ENCODE assay signal across 23 mouse cellular contexts in the genomic region with DNA sequence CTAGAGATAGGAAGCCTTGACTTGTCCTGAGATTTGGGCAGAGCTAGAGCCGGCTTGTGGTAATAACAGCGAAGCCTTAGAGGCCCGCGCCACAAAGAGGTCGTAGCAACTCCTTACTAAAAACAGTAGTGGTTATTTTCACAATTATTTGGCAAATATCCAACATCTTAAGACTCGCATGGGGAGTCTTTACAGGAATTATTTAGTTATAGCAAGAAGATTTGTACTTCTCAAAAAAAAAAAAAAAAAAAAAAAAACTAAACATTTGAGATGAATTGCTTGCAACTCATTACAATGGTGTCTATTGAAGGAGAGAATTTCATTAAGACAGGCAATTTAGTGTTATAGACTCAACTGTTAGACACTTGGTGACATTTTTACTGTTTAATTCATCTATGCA. TPM values are rescaled to one million over a fixed set of nuclear protein-coding genes. Genes with fewer than 3 reads are reported as not detected.
"Had no signal": no experiment of that assay in that cellular context is flagged by ENCODE, and none has a peak within 500 bp of the region (broad histone marks: within the 10 kb centered on the region; RNA-seq: fewer than 3 reads in every experiment).

No protein-coding gene starts in this region.

- H3K9ac ChIP-seq: neural tube, embryonic 13.5 days; neural tube, embryonic 15.5 days; stomach, embryonic 15.5 days had no signal

- H3K27ac ChIP-seq: neural tube, embryonic 13.5 days; neural tube, embryonic 15.5 days; stomach, embryonic 15.5 days; stomach, postnatal 0 days had no signal

- H3K4me3 ChIP-seq: neural tube, embryonic 13.5 days; neural tube, embryonic 15.5 days; stomach, embryonic 15.5 days had no signal

- H3K27me3 ChIP-seq: neural tube, embryonic 13.5 days; neural tube, embryonic 15.5 days; stomach, embryonic 15.5 days had no signal

- H3K4me1 ChIP-seq: neural tube, embryonic 13.5 days had no signal

- DNase-seq: retina, postnatal 1 day; right cerebral cortex, adult 18-20 months; right cerebral cortex, postnatal 14 days; right cerebral cortex, postnatal 25 days; right cerebral cortex, postnatal 4 days; spleen, adult 18-20 months; thymus, adult 18-20 months; thymus, adult 2 months; thymus, postnatal 14 days; thymus, postnatal 25 days; thymus, postnatal 36 days; thymus, postnatal 4 days had no signal

- H3K36me3 ChIP-seq: neural tube, embryonic 13.5 days; neural tube, embryonic 15.5 days; stomach, embryonic 15.5 days had no signal

- H3K9me3 ChIP-seq: neural tube, embryonic 13.5 days; neural tube, embryonic 15.5 days; stomach, embryonic 15.5 days had no signal

- H3K4me2 ChIP-seq: neural tube, embryonic 13.5 days; neural tube, embryonic 15.5 days; stomach, embryonic 15.5 days had no signal

RNA-seq across cellular contexts. Expression of a gene that starts 0.5 kb away (rescaled TPM):
- polyA plus RNA-seq: stomach, embryonic 14.5 days; stomach, postnatal 0 days; testis, adult 2 months; urinary bladder, adult 2 months had no signal

RNA-seq across cellular contexts. Expression of a gene that starts 48.5 kb away (rescaled TPM):
- total RNA-seq: neutrophil, adult 5-6 weeks had no signal

RNA-seq across cellular contexts. Expression of a gene that starts 55.5 kb away (rescaled TPM):
- polyA plus RNA-seq: small intestine, adult 2 months; spleen, adult 2 months had no signal

RNA-seq across cellular contexts. Expression of a gene that starts 55.8 kb away (rescaled TPM):
- polyA plus RNA-seq: neural tube, embryonic 13.5 days; neural tube, embryonic 14.5 days; small intestine, adult 2 months; stomach, embryonic 14.5 days; stomach, postnatal 0 days; urinary bladder, adult 2 months had no signal
